Mouse (Mus musculus) C2C12 (cell line): ENCODE measurements around the gene Selplg.

Experiments
- CTCF ChIP-seq: IDR thresholded peaks from one replicate; pipeline ENCODE4 v1.5.1; 2011; ENCODE audit not compliant: control insufficient read depth, insufficient read depth, insufficient read length
- MYOD1 ChIP-seq: IDR thresholded peaks from one replicate; pipeline ENCODE4 v1.6.1; 2011; ENCODE audit warnings: low read depth; ENCODE audit not compliant: control insufficient read depth, insufficient read length

DNA sequence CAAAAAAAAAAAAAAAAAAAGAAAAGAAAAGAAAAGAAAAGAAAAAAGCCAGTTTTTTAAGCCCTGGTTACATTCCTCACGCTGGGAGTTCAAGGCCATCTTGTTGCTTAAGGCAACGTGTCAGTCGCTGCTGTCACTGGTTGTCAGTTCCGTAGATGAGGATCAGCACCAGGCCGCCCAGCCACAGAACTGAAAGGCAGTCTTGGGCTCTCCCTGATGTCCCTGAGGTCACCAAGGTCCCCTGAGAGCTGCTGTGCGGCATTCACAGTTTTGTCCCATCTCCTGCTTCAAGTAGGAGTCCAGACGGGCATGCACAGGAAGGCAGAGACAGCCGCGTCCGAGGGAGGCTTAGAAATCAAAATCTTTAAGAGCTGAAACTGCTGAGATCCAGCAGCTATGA lies 56.9 kb downstream of the Selplg start:
- TF ChIP-seq MYOD1: no peak
- no peak for TF ChIP-seq CTCF
